Mouse (Mus musculus) T-helper 17 cell (primary cell): ENCODE results near the gene Slc16a13.

Source experiments
- in situ Hi-C, 2 experiments: fragments of 300-600 bp; cut with MboI, MseI; formaldehyde crosslinking; loops; 1 replicate in 1 of 2; 2 replicates in 1 of 2; pipeline ENCODE4 v1.15.1; 2025; ENCODE audit warnings: high pct_unique_total_duplicates in 2 of 2

Gene Slc16a13

GRCm38 (mm10) chr11:70174491-70174890 lies 46.4 kb downstream of the Slc16a13 start:
- in situ Hi-C loops: loop anchor here in 1 of 2 experiments (5.0 to 10.0 kb wide), 2 partner anchors 42 to 120 kb away; partner anchors contain the start of genes Asgr1 and Mgl2

GRCm38 (mm10) chr11:70172298-70172697 lies 48.6 kb downstream of the Slc16a13 start:
- in situ Hi-C loops: loop anchor here in 1 of 2 experiments (5.0 to 10.0 kb wide), 2 partner anchors 40 to 117 kb away; partner anchors contain the start of genes Asgr1 and Mgl2

- in situ Hi-C loops: loop anchor here in 1 of 2 experiments (5.0 to 10.0 kb wide), 2 partner anchors 40 to 117 kb away; partner anchors contain the start of genes Asgr1 and Mgl2
These were observed 49.0 kb downstream of the Slc16a13 start for GRCm38 (mm10) chr11:70171847-70172246.

GRCm38 (mm10) chr11:70171181-70171580 lies 49.7 kb downstream of the Slc16a13 start:
- in situ Hi-C loops: loop anchor here in 1 of 2 experiments (5.0 to 10.0 kb wide), 2 partner anchors 39 to 116 kb away; partner anchors contain the start of genes Asgr1 and Mgl2

- in situ Hi-C loops: loop anchor here in 1 of 2 experiments (5.0 to 10.0 kb wide), 2 partner anchors 38 to 115 kb away; partner anchors contain the start of genes Asgr1 and Mgl2
These were observed 50.6 kb downstream of the Slc16a13 start for GRCm38 (mm10) chr11:70170291-70170690.

GRCm38 (mm10) chr11:70169471-70169870 lies 51.4 kb downstream of the Slc16a13 start:
- in situ Hi-C loops: loop anchor here in 1 of 2 experiments (5.0 kb wide), 1 partner anchor 97 kb away; no protein-coding TSS in a partner anchor

GRCm38 (mm10) chr11:70168136-70168535 lies 52.7 kb downstream of the Slc16a13 start:
- in situ Hi-C loops: loop anchor here in 1 of 2 experiments (5.0 kb wide), 1 partner anchor 96 kb away; no protein-coding TSS in a partner anchor
